Mouse (Mus musculus) forebrain, embryonic 10.5 days (tissue): ENCODE results near the gene Ap5b1. TPM values are rescaled to one million over a fixed set of nuclear protein-coding genes. Genes with fewer than 3 reads are reported as not detected.

Experiments used
- DNase-seq: peaks from one replicate; pipeline ENCODE4 v3.0.0-alpha.2; 2017; ENCODE audit warnings: low spot score; ENCODE audit errors: extremely low spot score
- H3K27ac ChIP-seq: fragments of 300-500 bp; sonication (generic); 2 replicates; pipeline ENCODE4 v1.5.1; 2016; ENCODE audit warnings: mild to moderate bottlenecking
- H3K27me3 ChIP-seq: fragments of 300-500 bp; sonication (generic); 2 replicates; pipeline ENCODE4 v1.6.1; 2016; ENCODE audit warnings: mild to moderate bottlenecking; ENCODE audit not compliant: poor library complexity, severe bottlenecking
- H3K36me3 ChIP-seq: fragments of 300-500 bp; sonication (generic); replicated peaks from 2 replicates; pipeline ENCODE4 v1.6.1; 2016; ENCODE audit warnings: mild to moderate bottlenecking, moderate library complexity
- H3K4me1 ChIP-seq: fragments of 300-500 bp; sonication (generic); 2 replicates; pipeline ENCODE4 v1.6.1; 2016
- H3K4me3 ChIP-seq: fragments of 300-500 bp; sonication (generic); 2 replicates; pipeline ENCODE4 v1.5.1; 2016; ENCODE audit warnings: mild to moderate bottlenecking, moderate library complexity
- H3K9me3 ChIP-seq: fragments of 300-500 bp; sonication (generic); 2 replicates; pipeline ENCODE4 v1.6.1; 2016; ENCODE audit warnings: mild to moderate bottlenecking, moderate library complexity
- WGBS: fragments of 180-500 bp; shearing (Covaris S2); methylation state at CpG from one replicate; pipeline ENCODE4 v1.1.7; 2016; 5-methylcytosine and 5-hydroxymethylcytosine counted together
- polyA plus RNA-seq: library from polyadenylated mRNA; unstranded; fragments of >200 nt; fragmentation: Nextera tagmentation; extraction: Ambion mirVana; gene quantifications from 2 replicates; pipeline ENCODE4 v1.2.1, GENCODE M21; 2016

Ap5b1 gene
- polyA plus RNA-seq: 2.0 TPM in 2 replicates

DNA sequence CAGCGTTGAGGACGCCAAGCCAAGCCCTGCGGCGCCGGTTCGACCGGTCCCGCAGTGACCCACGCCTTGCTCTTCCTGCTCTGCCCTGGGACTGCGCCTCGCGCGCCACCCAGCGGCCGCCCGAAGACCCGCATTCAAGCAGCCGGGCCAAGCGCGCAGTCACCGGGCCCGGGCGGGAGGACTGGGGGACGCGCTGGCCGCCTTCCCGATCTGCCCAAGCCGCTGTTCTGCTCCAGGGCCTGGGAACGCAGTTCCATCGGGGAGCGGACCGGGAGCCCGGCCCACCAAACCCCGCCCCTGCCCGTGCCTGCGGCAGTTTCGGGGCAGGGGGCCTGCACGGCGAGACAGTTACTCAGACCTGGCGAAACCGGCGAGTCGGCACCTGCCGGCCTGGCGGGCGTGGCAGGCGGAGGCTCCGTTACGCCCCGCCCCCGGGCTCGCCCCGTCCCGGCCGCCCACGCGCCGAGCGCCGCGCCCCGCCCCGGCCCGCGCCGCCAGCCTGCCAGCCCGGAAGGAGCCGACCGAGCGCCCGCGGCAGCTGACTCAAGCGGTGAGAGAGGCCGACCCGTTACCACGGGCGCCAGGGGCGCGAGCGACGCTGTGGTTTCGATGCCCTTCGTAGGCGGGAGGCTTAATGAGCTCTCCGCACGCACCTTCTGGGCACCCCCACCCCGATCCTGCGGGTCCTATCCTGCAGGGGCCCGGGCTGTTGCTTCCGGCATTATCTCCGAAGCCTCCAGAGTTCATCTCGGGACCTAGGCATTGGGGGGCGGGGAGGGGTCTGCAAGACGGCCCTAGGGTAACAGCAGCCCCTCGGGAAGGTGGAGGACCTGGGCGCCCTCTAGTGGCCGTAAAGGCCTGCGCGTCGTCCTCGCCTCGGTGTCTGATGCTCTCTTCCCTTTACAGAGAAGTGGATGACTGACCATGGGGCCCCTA lies at the start of gene Ap5b1:
TSS of gene Ap5b1 (plus strand) at position 492 of the 936 bp plus-strand sequence.
- peak within 1 kb of the TSS; percentile 82 for H3K4me3 ChIP-seq
- DNase-seq: peak; percentile 93
- no peaks in the 10 kb centered on the region for H3K9me3 ChIP-seq
- peaks cover 32% of the 10 kb centered on the region for H3K4me1 ChIP-seq
- H3K27me3 ChIP-seq: peaks cover 59% of the 10 kb centered on the region
- peak within 1 kb of the TSS; percentile 89 for H3K27ac ChIP-seq
- WGBS: under 1% methylated on average over 86 of the region's 102 CpGs
- 0 out of 2 replicates have a peak, but pooled peaks cover 4% of the 10 kb centered on the region for H3K36me3 ChIP-seq

DNA sequence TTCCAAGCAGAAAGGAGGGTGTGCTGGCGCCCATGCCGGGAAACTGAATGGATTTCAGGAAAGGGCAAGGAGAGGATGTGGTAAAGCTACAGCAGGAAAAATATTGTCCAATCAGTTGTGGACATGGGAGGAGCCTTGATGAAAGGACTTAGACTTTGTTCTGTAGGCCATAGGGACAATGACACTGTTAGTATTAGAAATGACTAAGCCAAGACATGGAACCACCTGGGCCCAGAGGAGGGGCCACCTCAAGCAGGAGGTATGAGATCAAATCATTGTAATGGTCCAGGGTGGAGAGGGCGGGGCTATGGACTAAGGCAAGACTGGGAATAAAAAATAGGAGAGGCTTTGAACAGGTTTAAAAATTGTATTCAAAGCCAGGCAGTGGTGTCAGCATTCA lies 49.1 kb upstream of the Ap5b1 start:
- no peaks in the 10 kb centered on the region for H3K27me3 ChIP-seq
- H3K27ac ChIP-seq: no peak overlapping the region
- H3K9me3 ChIP-seq: no peaks in the 10 kb centered on the region
- H3K4me3 ChIP-seq: no peak overlapping the region
- no peaks in the 10 kb centered on the region for H3K4me1 ChIP-seq
- H3K36me3 ChIP-seq: no peaks in the 10 kb centered on the region
- WGBS: 88% methylated on average over 3 of the region's 3 CpGs
- no peak for DNase-seq

DNA sequence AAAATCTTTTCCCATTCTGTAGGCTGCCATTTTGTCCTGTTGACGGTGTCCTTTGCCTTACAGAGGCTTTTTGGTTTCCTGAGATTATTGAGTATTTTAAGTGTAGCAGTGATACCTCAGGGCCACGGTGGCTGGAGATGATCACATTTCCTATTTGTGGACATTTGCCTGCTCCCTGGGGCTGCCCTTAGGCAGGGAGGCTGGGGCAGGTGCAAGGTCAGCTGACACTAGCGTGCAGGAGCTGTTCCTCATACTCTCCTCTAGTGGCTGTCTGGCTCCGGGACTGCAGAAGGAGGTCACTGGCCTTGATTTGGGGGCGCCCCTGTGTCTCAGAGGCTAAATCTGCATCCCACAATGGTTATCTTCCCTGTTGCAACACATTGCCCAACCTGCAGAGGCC lies 42.6 kb upstream of the Ap5b1 start:
- WGBS: 76% methylated on average over 5 of the region's 5 CpGs
- Histone ChIP-seq H3K27me3 (peaks cover 13% of the 10 kb centered on the region), H3K27ac (no peak overlapping the region), H3K36me3 (no peaks in the 10 kb centered on the region), H3K4me3 (no peak overlapping the region), H3K4me1 (peaks cover 17% of the 10 kb centered on the region), H3K9me3 (no peaks in the 10 kb centered on the region)
- DNase-seq: no peak

DNA sequence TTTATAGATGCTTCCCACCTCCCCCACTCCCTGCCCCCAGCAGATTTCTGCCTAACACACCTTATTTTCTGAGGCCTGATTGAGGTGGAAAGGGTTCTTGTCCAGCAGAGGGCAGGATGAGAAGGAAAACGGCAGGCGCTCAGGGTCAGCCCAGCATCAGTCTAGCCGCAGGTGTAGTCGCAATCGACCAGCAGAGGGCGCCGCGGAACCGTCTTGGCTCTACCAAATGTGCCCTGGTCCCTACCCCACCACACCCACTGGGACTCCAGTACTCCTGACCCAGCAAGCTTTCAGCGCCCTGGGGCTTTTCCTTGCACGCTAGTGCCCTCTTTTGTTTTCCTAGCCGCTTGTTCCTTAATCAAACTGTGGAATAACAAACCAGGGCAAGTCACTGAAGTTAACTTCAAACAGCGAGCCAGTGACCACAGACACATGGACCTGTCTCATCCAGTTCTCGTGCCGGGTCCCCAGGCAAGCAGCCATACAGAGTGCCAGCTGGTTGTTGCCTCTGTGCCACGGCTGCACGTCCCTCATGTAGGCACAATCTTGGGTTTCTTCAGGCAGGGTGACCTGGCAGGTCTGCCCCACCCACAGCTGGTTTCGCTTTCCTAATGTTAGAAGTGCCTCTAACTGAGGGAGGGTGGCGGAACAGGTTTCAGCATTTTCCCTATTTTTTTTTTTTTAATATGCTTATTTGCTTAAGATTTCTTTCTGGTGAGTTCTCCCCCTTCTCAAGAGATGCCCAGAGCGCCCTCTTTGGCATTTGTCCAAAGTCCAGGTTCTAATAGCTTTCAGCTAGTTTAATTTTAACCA lies 38.3 kb upstream of the Ap5b1 start:
- Histone ChIP-seq H3K4me1 (peaks cover 24% of the 10 kb centered on the region), H3K9me3 (no peaks in the 10 kb centered on the region), H3K27ac (no peak overlapping the region), H3K36me3 (no peaks in the 10 kb centered on the region), H3K27me3 (peaks cover 42% of the 10 kb centered on the region), H3K4me3 (peak overlapping the region; percentile 31)
- peak; percentile 97 for DNase-seq
- WGBS: 18% methylated on average over 20 of the region's 20 CpGs

DNA sequence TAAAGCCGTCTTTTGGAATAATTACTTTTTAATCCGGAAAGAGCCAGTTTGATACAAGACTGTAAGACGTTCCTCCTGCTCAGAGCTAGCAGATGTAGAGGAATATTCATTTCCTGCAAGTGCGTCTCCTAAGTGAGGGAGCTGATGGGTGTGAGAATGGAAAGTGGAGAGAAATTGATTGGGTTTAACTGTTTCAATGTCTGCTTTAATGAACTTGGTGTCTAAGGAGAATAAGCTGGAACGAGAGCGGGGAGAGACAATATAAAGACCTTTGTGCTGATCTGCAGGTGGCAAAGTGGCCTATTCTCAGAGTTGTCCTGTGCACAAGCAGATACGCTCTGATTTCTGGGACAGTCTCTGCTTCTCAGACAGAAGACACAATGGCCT lies 37.7 kb upstream of the Ap5b1 start:
- no peak overlapping the region for H3K27ac ChIP-seq
- H3K36me3 ChIP-seq: no peaks in the 10 kb centered on the region
- peaks cover 24% of the 10 kb centered on the region for H3K4me1 ChIP-seq
- WGBS: 48% methylated on average over 7 of the region's 7 CpGs
- DNase-seq: no peak
- H3K9me3 ChIP-seq: no peaks in the 10 kb centered on the region
- no peak overlapping the region for H3K4me3 ChIP-seq
- peaks cover 42% of the 10 kb centered on the region for H3K27me3 ChIP-seq

DNA sequence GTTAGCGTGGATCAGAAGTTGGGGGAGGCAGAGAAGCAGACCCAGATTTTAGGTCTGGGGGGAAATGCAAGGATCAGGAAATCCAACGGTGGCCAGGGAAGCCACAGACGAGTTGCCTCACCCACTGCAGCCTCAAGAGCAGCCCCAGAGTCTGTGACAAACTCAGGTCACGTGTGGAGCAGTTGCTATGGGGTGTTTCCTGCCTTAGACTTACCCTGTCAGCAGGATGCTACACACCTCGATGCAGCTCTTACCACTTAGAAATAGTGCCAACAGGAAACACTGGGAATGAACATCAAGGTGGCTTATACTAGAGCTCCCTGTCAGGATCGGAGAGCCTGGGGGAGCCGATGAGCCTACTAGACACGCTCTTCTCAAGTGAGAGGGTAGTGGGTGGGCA lies 35.3 kb upstream of the Ap5b1 start:
- no peaks in the 10 kb centered on the region for H3K9me3 ChIP-seq
- 75% methylated on average over 8 of the region's 8 CpGs for WGBS
- no peaks in the 10 kb centered on the region for H3K36me3 ChIP-seq
- H3K27me3 ChIP-seq: peaks cover 41% of the 10 kb centered on the region
- no peak overlapping the region for H3K4me3 ChIP-seq
- no peak overlapping the region for H3K27ac ChIP-seq
- peaks cover 20% of the 10 kb centered on the region for H3K4me1 ChIP-seq
- DNase-seq: no peak

DNA sequence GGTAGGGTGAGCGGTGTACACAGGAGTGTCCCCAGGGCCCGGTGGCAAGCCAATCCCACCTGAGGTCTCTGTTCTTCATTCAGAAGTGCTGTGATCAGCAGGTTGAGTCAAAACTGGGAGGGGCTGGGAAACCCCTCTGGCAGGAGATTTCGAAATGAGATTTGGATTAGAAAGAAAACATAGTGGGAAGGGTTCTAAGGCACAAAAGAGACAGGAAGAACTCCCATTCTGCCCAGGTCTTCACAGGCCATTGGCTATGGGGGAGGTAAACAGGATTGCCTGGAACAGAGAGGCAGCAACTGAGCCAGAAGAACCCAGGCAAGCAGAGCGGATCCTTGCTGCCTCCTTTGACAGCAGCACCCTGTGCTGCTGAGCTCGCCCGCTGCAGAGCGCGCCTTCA lies 29.0 kb upstream of the Ap5b1 start:
- H3K4me1 ChIP-seq: no peaks in the 10 kb centered on the region
- no peaks in the 10 kb centered on the region for H3K27me3 ChIP-seq
- no peak overlapping the region for H3K27ac ChIP-seq
- no peaks in the 10 kb centered on the region for H3K36me3 ChIP-seq
- WGBS: 61% methylated on average over 8 of the region's 8 CpGs
- H3K4me3 ChIP-seq: no peak overlapping the region
- DNase-seq: no peak
- H3K9me3 ChIP-seq: no peaks in the 10 kb centered on the region

DNA sequence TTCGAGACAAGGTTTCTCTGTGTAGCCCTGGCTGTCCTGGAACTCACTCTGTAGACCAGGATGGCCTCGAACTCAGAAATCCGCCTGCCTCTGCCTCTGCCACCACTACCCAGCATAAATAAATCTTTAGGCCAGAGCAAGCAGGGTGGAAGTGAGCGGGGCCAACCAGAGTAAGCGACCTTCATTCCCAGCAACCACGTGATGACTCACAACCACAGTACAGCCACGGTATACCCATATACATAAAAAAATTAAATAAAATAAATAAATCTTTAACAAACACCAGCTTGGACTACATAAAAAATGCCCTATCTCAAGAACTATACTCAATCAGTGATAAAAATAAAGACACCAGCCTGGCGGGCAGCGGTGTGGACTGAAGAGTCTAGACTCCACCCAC lies 24.5 kb upstream of the Ap5b1 start:
- Histone ChIP-seq H3K36me3 (no peaks in the 10 kb centered on the region), H3K4me3 (no peak overlapping the region), H3K4me1 (peaks cover 5% of the 10 kb centered on the region; the same call in 1 of the 2 replicates), H3K27me3 (no peaks in the 10 kb centered on the region), H3K9me3 (no peaks in the 10 kb centered on the region), H3K27ac (no peak overlapping the region)
- 90% methylated on average over 9 of the region's 9 CpGs for WGBS
- no peak for DNase-seq

DNA sequence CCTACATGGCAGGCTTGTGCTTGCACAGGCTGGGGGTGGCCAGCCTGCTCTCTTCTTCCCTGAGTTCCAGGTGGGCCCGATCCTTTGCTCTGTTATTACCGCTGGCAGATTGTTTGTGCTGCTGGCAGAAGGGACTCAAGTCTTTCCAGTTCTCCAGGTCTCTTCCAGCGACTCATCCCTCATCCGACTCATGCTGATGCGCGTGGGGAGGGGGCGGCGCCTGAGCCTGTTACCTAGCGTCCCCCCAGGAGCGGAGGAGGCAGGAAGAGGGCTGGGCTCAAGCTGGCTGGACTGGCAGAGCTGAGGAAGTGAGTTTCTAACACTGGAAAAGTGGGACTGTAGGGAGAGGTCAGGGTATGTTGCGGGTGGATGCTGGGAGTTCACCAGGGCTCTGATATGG lies 23.8 kb upstream of the Ap5b1 start:
- WGBS: 57% methylated on average over 11 of the region's 11 CpGs
- Histone ChIP-seq H3K27ac (no peak overlapping the region), H3K36me3 (no peaks in the 10 kb centered on the region)

DNA sequence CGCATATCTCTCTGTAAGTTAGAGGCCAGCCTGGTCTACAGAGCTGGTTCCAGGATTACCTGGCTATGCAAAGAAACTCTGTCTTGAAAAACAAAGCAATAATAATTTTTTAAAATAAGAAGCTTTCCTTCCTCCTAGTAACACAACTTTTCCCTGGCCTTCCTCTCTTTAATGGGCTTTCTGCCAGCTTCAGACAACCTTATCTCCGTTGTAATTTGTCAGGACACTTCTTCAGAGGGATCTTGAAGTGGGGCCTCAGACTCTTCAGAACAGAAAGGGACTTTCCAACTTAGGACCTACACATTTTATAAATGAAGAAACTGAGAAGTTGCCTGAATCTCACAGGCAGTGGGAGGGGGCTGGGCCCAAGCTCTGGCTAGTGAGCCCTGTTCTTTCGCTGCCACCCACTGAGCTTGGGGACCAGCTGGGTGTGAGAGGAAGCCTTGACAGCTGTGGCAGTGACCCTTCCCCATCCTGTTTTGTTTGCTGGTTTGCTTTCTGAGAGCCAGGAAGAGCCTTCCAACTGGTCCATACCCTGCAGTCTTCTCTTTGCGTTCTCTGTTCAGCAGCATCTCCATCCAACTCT lies 20.3 kb upstream of the Ap5b1 start:
- peaks cover 1% of the 10 kb centered on the region; the same call in 1 of the 2 replicates for H3K27me3 ChIP-seq
- no peak for DNase-seq
- H3K27ac ChIP-seq: no peak overlapping the region
- H3K9me3 ChIP-seq: no peaks in the 10 kb centered on the region
- no peaks in the 10 kb centered on the region for H3K36me3 ChIP-seq
- 88% methylated on average over 4 of the region's 4 CpGs for WGBS
- no peak overlapping the region for H3K4me3 ChIP-seq
- H3K4me1 ChIP-seq: peaks cover 5% of the 10 kb centered on the region; the same call in 1 of the 2 replicates

More for the DNA sequence above, 23.8 kb upstream of the Ap5b1 start:
- Histone ChIP-seq H3K4me3 (no peak overlapping the region), H3K4me1 (peaks cover 5% of the 10 kb centered on the region; the same call in 1 of the 2 replicates), H3K27me3 (no peaks in the 10 kb centered on the region), H3K9me3 (no peaks in the 10 kb centered on the region)
- no peak for DNase-seq

DNA sequence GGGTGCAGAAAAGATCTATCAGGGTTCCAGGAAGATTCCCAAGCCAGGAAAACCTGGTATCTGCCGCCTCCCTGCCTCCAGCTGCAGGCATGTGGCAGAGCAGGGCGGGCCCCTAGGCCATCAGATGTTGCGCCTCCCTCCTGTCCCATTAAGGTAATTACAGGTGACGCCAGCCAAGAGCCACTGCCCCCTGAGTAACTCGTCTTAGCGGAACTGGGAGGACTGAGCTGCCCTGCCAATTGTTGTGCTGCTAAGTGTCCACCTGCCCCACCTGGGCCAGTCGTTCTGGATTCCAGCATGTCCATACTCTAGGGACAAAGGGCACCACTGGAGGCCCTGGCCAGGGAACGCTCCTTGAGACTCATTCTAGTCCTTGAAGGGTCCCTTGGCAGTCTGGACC lies 14.0 kb upstream of the Ap5b1 start:
- no peak overlapping the region for H3K27ac ChIP-seq
- peaks cover 2% of the 10 kb centered on the region for H3K4me1 ChIP-seq
- H3K9me3 ChIP-seq: no peaks in the 10 kb centered on the region
- peaks cover 64% of the 10 kb centered on the region for H3K27me3 ChIP-seq
- H3K36me3 ChIP-seq: no peaks in the 10 kb centered on the region
- WGBS: 54% methylated on average over 8 of the region's 8 CpGs
- DNase-seq: no peak
- H3K4me3 ChIP-seq: no peak overlapping the region

DNA sequence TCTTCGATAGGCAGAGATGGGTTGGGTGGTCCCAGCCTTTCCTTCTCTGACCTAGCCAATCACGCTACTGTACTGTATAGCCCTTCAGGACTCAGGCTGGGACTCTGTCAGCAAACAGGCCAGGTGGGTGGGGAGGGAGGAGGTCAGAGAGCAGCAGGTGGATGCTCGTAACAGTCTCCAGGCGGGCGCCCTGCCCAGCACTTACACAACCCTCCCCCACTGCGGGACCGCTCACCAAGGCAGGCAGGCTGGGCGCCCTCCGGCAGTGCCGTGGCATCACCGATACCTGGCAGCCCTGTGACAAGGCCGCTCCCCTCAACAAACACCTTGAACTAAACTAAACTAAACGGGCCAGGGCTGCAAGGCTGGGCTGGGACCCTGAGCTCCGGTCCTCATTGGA lies 13.6 kb upstream of the Ap5b1 start:
- DNase-seq: no peak
- Histone ChIP-seq H3K9me3 (no peaks in the 10 kb centered on the region), H3K27ac (no peak overlapping the region), H3K4me3 (no peak overlapping the region), H3K36me3 (no peaks in the 10 kb centered on the region), H3K27me3 (peaks cover 68% of the 10 kb centered on the region), H3K4me1 (peaks cover 6% of the 10 kb centered on the region)
- 77% methylated on average over 14 of the region's 14 CpGs for WGBS
